Mouse (Mus musculus) bone marrow, adult 2 months (tissue): ENCODE results near the gene Tdrkh.

Experiments used
- CTCF ChIP-seq: fragments of 200-500 bp; IDR thresholded peaks from 2 replicates; pipeline ENCODE4 v1.5.1; 2011; ENCODE audit warnings: low read length, control low read depth; ENCODE audit not compliant: control insufficient read depth, insufficient read depth
- POLR2A ChIP-seq: fragments of 200-500 bp; IDR thresholded peaks from 2 replicates; pipeline ENCODE4 v1.6.1; 2011; ENCODE audit warnings: low read depth, mild to moderate bottlenecking, control low read depth, low read length, borderline replicate concordance; ENCODE audit not compliant: control insufficient read depth

DNA sequence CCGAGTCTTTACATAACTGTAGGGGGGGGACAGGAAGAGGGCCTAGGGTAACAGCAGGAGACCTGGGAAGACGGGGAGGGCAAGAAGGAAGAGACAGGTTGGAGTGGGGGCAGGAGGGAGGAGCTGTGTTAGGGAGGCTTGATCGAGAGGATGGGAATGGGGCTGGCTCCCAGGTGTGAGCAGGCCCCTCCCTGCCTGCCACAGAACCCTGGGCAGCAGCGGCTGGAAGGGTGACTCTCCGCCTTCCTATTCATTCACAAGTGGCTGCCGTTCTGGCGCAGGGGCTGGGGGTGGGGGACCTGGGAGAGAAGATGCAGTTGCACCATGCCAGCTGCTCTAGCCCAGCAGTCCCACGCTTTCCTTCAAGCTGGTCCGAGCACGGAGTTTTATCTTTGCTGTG lies 40.0 kb upstream of the Tdrkh start:
- no peak for TF ChIP-seq POLR2A
- TF ChIP-seq CTCF: no peak
